10 mouse cellular contexts compared by ENCODE assay signal in the genomic region with DNA sequence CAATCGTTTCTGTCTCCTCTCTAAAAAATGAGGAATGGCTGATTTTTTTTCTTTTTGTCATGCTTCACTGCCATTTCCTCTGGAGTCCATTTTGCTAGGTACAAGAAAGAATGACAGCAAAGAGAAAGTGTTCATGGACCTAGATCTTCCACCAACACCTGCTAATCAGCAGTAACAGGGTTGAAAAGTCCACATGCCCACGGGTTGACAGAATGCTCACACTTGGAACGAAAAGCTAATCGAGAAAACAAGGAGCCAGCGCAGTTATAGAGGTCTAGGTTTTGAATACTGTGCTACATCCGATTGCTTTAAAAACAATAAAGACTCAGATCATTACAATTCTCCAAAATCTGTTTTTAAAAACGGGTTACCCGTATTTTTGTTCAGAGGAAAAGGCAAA. TPM values are rescaled to one million over a fixed set of nuclear protein-coding genes. Genes with fewer than 3 reads are reported as not detected.
A peak's percentile ranks its signal among the peaks of the same experiment; 100 is the strongest.
DNase-seq lines count a peak whose midpoint lies in the region; ATAC-seq and TF ChIP-seq lines count a peak whose summit lies in the region.
"Had no signal": no experiment of that assay in that cellular context is flagged by ENCODE, and none has a peak within 500 bp of the region (broad histone marks: within the 10 kb centered on the region; RNA-seq: fewer than 3 reads in every experiment).

No protein-coding gene starts in this region.

- H3K36me3 ChIP-seq in forebrain, embryonic 15.5 days = no peaks in the 10 kb centered on the region
- H3K36me3 ChIP-seq in forebrain, embryonic 11.5 days (ENCODE audit: control insufficient read depth, insufficient read depth, low read length) = no peaks in the 10 kb centered on the region
- no peaks in the 10 kb centered on the region for H3K36me3 ChIP-seq in kidney, embryonic 16.5 days (ENCODE audit: insufficient read depth, low read length)
- no peaks in the 10 kb centered on the region for H3K36me3 ChIP-seq in ES-E14 (ENCODE audit: control insufficient read depth, insufficient read depth, low read length, poor library complexity, severe bottlenecking)
- H3K36me3 ChIP-seq in liver, embryonic 12.5 days = no peaks in the 10 kb centered on the region

- no peak for DNase-seq in forebrain, embryonic 11.5 days (ENCODE audit: low spot score)
- DNase-seq in kidney, adult 11 months = no peak
- DNase-seq in ES-E14 (ENCODE audit: low read depth, low spot score) = no peak
- DNase-seq in urinary bladder, postnatal 4 days (ENCODE audit: low spot score in 2 of 2) = no peak
- no peak for DNase-seq in ovary, postnatal 36 days (ENCODE audit: low spot score)
- DNase-seq: gastrocnemius, postnatal 36 days; kidney, postnatal 14 days had no signal

- H3K4me1 ChIP-seq in forebrain, embryonic 15.5 days = peaks cover 14% of the 10 kb centered on the region; the same call in 1 of the 2 replicates
- H3K4me1 ChIP-seq in forebrain, embryonic 11.5 days (replicated peaks; ENCODE audit: control insufficient read depth, insufficient read depth, low read length) = no peaks in the 10 kb centered on the region
- H3K4me1 ChIP-seq in kidney, embryonic 16.5 days (ENCODE audit: insufficient read depth, low read length) = peaks cover 17% of the 10 kb centered on the region
- peaks cover 12 to 16% of the 10 kb centered on the region in 2 experiments; a peak in 3 of 4 replicates for H3K4me1 ChIP-seq in ES-E14 (ENCODE audit: control insufficient read depth in 2 of 2, insufficient read depth in 2 of 2, low read length in 2 of 2, poor library complexity in 1 of 2)
- peaks cover 21% of the 10 kb centered on the region for H3K4me1 ChIP-seq in liver, embryonic 12.5 days

- H3K27ac ChIP-seq in forebrain, embryonic 15.5 days (replicated peaks) = peak overlapping the region; percentile 99; the same call in 1 of the 2 replicates
- H3K27ac ChIP-seq in forebrain, embryonic 11.5 days (ENCODE audit: low read depth, low read length) = no peak overlapping the region
- peak overlapping the region; percentile 34; the same call in 1 of the 2 replicates for H3K27ac ChIP-seq in kidney, embryonic 16.5 days (ENCODE audit: low read length)
- H3K27ac ChIP-seq in ES-E14 (ENCODE audit: insufficient read depth, low read depth, low read length, poor library complexity, severe bottlenecking) = no peak overlapping the region; the same call in 1 of the 2 replicates
- no peak overlapping the region for H3K27ac ChIP-seq in liver, embryonic 12.5 days

- no peak overlapping the region for H3K9ac ChIP-seq in forebrain, embryonic 15.5 days (replicated peaks)
- H3K9ac ChIP-seq in forebrain, embryonic 11.5 days (ENCODE audit: low read length) = no peak overlapping the region
- no peak overlapping the region for H3K9ac ChIP-seq in kidney, embryonic 16.5 days (replicated peaks; ENCODE audit: low read length)
- peak overlapping the region; percentile 64; the same call in 1 of the 2 replicates for H3K9ac ChIP-seq in ES-E14 (ENCODE audit: insufficient read depth, low read depth, low read length, poor library complexity, severe bottlenecking)
- H3K9ac ChIP-seq in liver, embryonic 12.5 days = peak overlapping the region; percentile 90; the same call in 1 of the 2 replicates

- no peaks in the 10 kb centered on the region for H3K9me3 ChIP-seq in forebrain, embryonic 15.5 days
- no peaks in the 10 kb centered on the region for H3K9me3 ChIP-seq in forebrain, embryonic 11.5 days (ENCODE audit: control insufficient read depth, low read length)
- H3K9me3 ChIP-seq in kidney, embryonic 16.5 days (ENCODE audit: low read length) = no peaks in the 10 kb centered on the region
- no peaks in the 10 kb centered on the region for H3K9me3 ChIP-seq in ES-E14 (ENCODE audit: control insufficient read depth, insufficient read depth, low read depth, low read length)
- H3K9me3 ChIP-seq in liver, embryonic 12.5 days (replicated peaks) = no peaks in the 10 kb centered on the region

- no peak overlapping the region for H3K4me2 ChIP-seq in forebrain, embryonic 15.5 days (replicated peaks)
- H3K4me2 ChIP-seq in forebrain, embryonic 11.5 days (ENCODE audit: low read depth, low read length, severe bottlenecking) = no peak overlapping the region
- no peak overlapping the region for H3K4me2 ChIP-seq in kidney, embryonic 16.5 days (replicated peaks; ENCODE audit: low read depth, low read length)
- H3K4me2 ChIP-seq in liver, embryonic 12.5 days = peak overlapping the region; percentile 98

- H3K4me3 ChIP-seq in forebrain, embryonic 15.5 days = no peak overlapping the region
- H3K4me3 ChIP-seq in forebrain, embryonic 11.5 days (ENCODE audit: low read depth, low read length) = no peak overlapping the region
- no peak overlapping the region for H3K4me3 ChIP-seq in kidney, embryonic 16.5 days (ENCODE audit: low read length)
- H3K4me3 ChIP-seq in ES-E14 (ENCODE audit: insufficient read depth in 1 of 2, low read depth in 1 of 2, low read length in 2 of 2, poor library complexity in 1 of 2, severe bottlenecking in 1 of 2) = peak overlapping the region; percentile 67 to 70; a peak in 1 of 4 replicates
- H3K4me3 ChIP-seq in liver, embryonic 12.5 days = no peak overlapping the region

- no peak for ATAC-seq in forebrain, embryonic 15.5 days (replicated peaks)
- ATAC-seq in forebrain, embryonic 11.5 days (replicated peaks; ENCODE audit: low FRiP score) = no peak
- no peak for ATAC-seq in kidney, embryonic 16.5 days (ENCODE audit: low FRiP score, low TSS enrichment)
- no peak for ATAC-seq in liver, embryonic 12.5 days

- in situ Hi-C loops in ES-E14 (cut with MboI; ENCODE audit: low sequenced_read_pairs in 2 of 2, unreplicated experiment in 2 of 2) = no loop called here

- 88% methylated on average over 8 of the region's 8 CpGs for WGBS in forebrain, embryonic 15.5 days
- WGBS in forebrain, embryonic 11.5 days = 92% methylated on average over 8 of the region's 8 CpGs
- WGBS in kidney, embryonic 16.5 days = 79% methylated on average over 8 of the region's 8 CpGs
- 72% methylated on average over 8 of the region's 8 CpGs for WGBS in liver, embryonic 12.5 days (ENCODE audit: insufficient replicate concordance)

- H3K27me3 ChIP-seq in forebrain, embryonic 15.5 days = no peaks in the 10 kb centered on the region
- no peaks in the 10 kb centered on the region for H3K27me3 ChIP-seq in forebrain, embryonic 11.5 days (ENCODE audit: control insufficient read depth, insufficient read depth, low read length)
- no peaks in the 10 kb centered on the region for H3K27me3 ChIP-seq in kidney, embryonic 16.5 days (ENCODE audit: insufficient read depth, low read length)
- no peaks in the 10 kb centered on the region; the same call in 1 of the 2 replicates for H3K27me3 ChIP-seq in liver, embryonic 12.5 days (replicated peaks)

TF ChIP-seq in ES-E14, 5 proteins besides CTCF, POLR2A, EP300 and RAD21:
- TF ChIP-seq ZNF384 (IDR thresholded peaks at IDR 0.05; ENCODE audit: low read depth, low read length) (no peak), HCFC1 (IDR thresholded peaks at IDR 0.05; ENCODE audit: borderline replicate concordance, insufficient read depth, low read length) (no peak), MAFK (IDR thresholded peaks at IDR 0.05; ENCODE audit: insufficient read depth, low read depth, low read length) (no peak), ZC3H11A (IDR thresholded peaks at IDR 0.05; ENCODE audit: borderline replicate concordance, low read depth, low read length) (no peak), CHD2 (IDR thresholded peaks at IDR 0.05; ENCODE audit: low read depth, low read length) (no peak)
TF ChIP-seq in ES-E14: peak in this region for 0.

RNA-seq across cellular contexts. Expression of gene Slc38a2, which starts 8.9 kb away (rescaled TPM):
- polyA plus RNA-seq in forebrain, embryonic 15.5 days (2015; fragmentation: Nextera tagmentation; extraction: Ambion mirVana) = 156 and 157 TPM in 2 replicates
- polyA plus RNA-seq in forebrain, embryonic 11.5 days (2014; fragmentation: Nextera tagmentation; extraction: Ambion mirVana) = 192 and 220 TPM in 2 replicates
- 140 and 150 TPM in 2 replicates for polyA plus RNA-seq in kidney, embryonic 16.5 days (2015; fragmentation: Nextera tagmentation; extraction: Ambion mirVana)
- total RNA-seq in ES-E14 (2012; rRNA removed) = 262 and 326 TPM in 2 replicates
- 57.6 and 62.7 TPM in 2 replicates for polyA plus RNA-seq in liver, embryonic 12.5 days (2016; fragmentation: Nextera tagmentation; extraction: Ambion mirVana)

Comparison
In these comparisons a context has a peak if more than half of its experiments do, and no peak if none do; other contexts are left out.
1. H3K27ac ChIP-seq: peak in forebrain, embryonic 15.5 days (single experiment) and kidney, embryonic 16.5 days (single experiment); none in forebrain, embryonic 11.5 days (single experiment), ES-E14 (single experiment) and liver, embryonic 12.5 days (single experiment).
2. H3K4me3 ChIP-seq: peak in ES-E14 (2 of 2); none in forebrain, embryonic 15.5 days (single experiment), forebrain, embryonic 11.5 days (single experiment), kidney, embryonic 16.5 days (single experiment) and liver, embryonic 12.5 days (single experiment).
3. H3K9ac ChIP-seq: peak in ES-E14 (single experiment) and liver, embryonic 12.5 days (single experiment); none in forebrain, embryonic 15.5 days (single experiment), forebrain, embryonic 11.5 days (single experiment) and kidney, embryonic 16.5 days (single experiment).